Mouse (Mus musculus): ENCODE results near the gene Psmc1. TPM values are rescaled to one million over a fixed set of nuclear protein-coding genes. Genes with fewer than 3 reads are reported as not detected.
A peak's percentile ranks its signal among the peaks of the same experiment; 100 is the strongest.

Gene Psmc1
- polyA plus RNA-seq (2015; fragmentation: Nextera tagmentation; extraction: Ambion mirVana): 275 and 276 TPM in 2 replicates

GRCm38 (mm10) chr12:100109986-100110696, at the start of gene Psmc1:
Gene Psmc1, plus strand, starts transcription at chr12:100110154.
- Histone ChIP-seq H3K27me3 (replicated peaks; ENCODE audit: control insufficient read depth, insufficient read depth, low read length) (0 out of 2 replicates have a peak, but pooled peaks cover 2% of the 10 kb centered on the region), H3K27ac (ENCODE audit: low read length) (peak within 1 kb of the TSS; percentile 89), H3K4me2 (ENCODE audit: low read length) (peak within 1 kb of the TSS; percentile 76), H3K4me3 (replicated peaks; ENCODE audit: low read length) (peak within 1 kb of the TSS; percentile 97), H3K4me1 (replicated peaks; ENCODE audit: control insufficient read depth, insufficient read depth, low read length) (peaks cover 15% of the 10 kb centered on the region), H3K9ac (replicated peaks; ENCODE audit: low read depth, low read length) (peak within 1 kb of the TSS; percentile 95), H3K36me3 (ENCODE audit: control insufficient read depth, insufficient read depth) (peaks cover 15% of the 10 kb centered on the region), H3K9me3 (ENCODE audit: control insufficient read depth, low read length) (no peaks in the 10 kb centered on the region)
- peak; percentile 79 for ATAC-seq
- 0% methylated on average over 58 of the region's 58 CpGs for WGBS

GRCm38 (mm10) chr12:100061071-100061470, 48.9 kb upstream of the Psmc1 start:
- no peak for ATAC-seq
- H3K36me3 ChIP-seq (ENCODE audit: control insufficient read depth, insufficient read depth): no peaks in the 10 kb centered on the region
- H3K4me2 ChIP-seq (ENCODE audit: low read length): no peak overlapping the region
- H3K4me1 ChIP-seq (replicated peaks; ENCODE audit: control insufficient read depth, insufficient read depth, low read length): no peaks in the 10 kb centered on the region
- H3K9me3 ChIP-seq (ENCODE audit: control insufficient read depth, low read length): no peaks in the 10 kb centered on the region
- no peak overlapping the region for H3K4me3 ChIP-seq (replicated peaks; ENCODE audit: low read length)
- no peak overlapping the region for H3K9ac ChIP-seq (replicated peaks; ENCODE audit: low read depth, low read length)
- no peaks in the 10 kb centered on the region for H3K27me3 ChIP-seq (replicated peaks; ENCODE audit: control insufficient read depth, insufficient read depth, low read length)
- WGBS: 88% methylated on average over 10 of the region's 10 CpGs
- H3K27ac ChIP-seq (ENCODE audit: low read length): no peak overlapping the region

- Histone ChIP-seq H3K9ac (replicated peaks; ENCODE audit: low read depth, low read length) (no peak overlapping the region), H3K4me2 (ENCODE audit: low read length) (no peak overlapping the region), H3K4me3 (replicated peaks; ENCODE audit: low read length) (no peak overlapping the region), H3K9me3 (ENCODE audit: control insufficient read depth, low read length) (no peaks in the 10 kb centered on the region), H3K27ac (ENCODE audit: low read length) (no peak overlapping the region), H3K4me1 (replicated peaks; ENCODE audit: control insufficient read depth, insufficient read depth, low read length) (no peaks in the 10 kb centered on the region), H3K36me3 (ENCODE audit: control insufficient read depth, insufficient read depth) (no peaks in the 10 kb centered on the region), H3K27me3 (replicated peaks; ENCODE audit: control insufficient read depth, insufficient read depth, low read length) (no peaks in the 10 kb centered on the region)
- ATAC-seq: no peak
Observed at GRCm38 (mm10) chr12:100061826-100062225, 48.1 kb upstream of the Psmc1 start.

GRCm38 (mm10) chr12:100062584-100062983, 47.4 kb upstream of the Psmc1 start:
- no peaks in the 10 kb centered on the region for H3K4me1 ChIP-seq (replicated peaks; ENCODE audit: control insufficient read depth, insufficient read depth, low read length)
- 78% methylated on average over 3 of the region's 3 CpGs for WGBS
- no peak overlapping the region for H3K4me2 ChIP-seq (ENCODE audit: low read length)
- no peak for ATAC-seq
- no peaks in the 10 kb centered on the region for H3K27me3 ChIP-seq (replicated peaks; ENCODE audit: control insufficient read depth, insufficient read depth, low read length)
- H3K36me3 ChIP-seq (ENCODE audit: control insufficient read depth, insufficient read depth): no peaks in the 10 kb centered on the region
- no peaks in the 10 kb centered on the region for H3K9me3 ChIP-seq (ENCODE audit: control insufficient read depth, low read length)
- no peak overlapping the region for H3K4me3 ChIP-seq (replicated peaks; ENCODE audit: low read length)
- H3K9ac ChIP-seq (replicated peaks; ENCODE audit: low read depth, low read length): no peak overlapping the region
- H3K27ac ChIP-seq (ENCODE audit: low read length): no peak overlapping the region

- 80% methylated on average over 3 of the region's 3 CpGs for WGBS
- H3K9me3 ChIP-seq (ENCODE audit: control insufficient read depth, low read length): no peaks in the 10 kb centered on the region
- H3K27ac ChIP-seq (ENCODE audit: low read length): no peak overlapping the region
- H3K9ac ChIP-seq (replicated peaks; ENCODE audit: low read depth, low read length): no peak overlapping the region
- no peak overlapping the region for H3K4me2 ChIP-seq (ENCODE audit: low read length)
- H3K27me3 ChIP-seq (replicated peaks; ENCODE audit: control insufficient read depth, insufficient read depth, low read length): no peaks in the 10 kb centered on the region
- no peak overlapping the region for H3K4me3 ChIP-seq (replicated peaks; ENCODE audit: low read length)
- no peak for ATAC-seq
- H3K4me1 ChIP-seq (replicated peaks; ENCODE audit: control insufficient read depth, insufficient read depth, low read length): no peaks in the 10 kb centered on the region
- no peaks in the 10 kb centered on the region for H3K36me3 ChIP-seq (ENCODE audit: control insufficient read depth, insufficient read depth)
Observed at GRCm38 (mm10) chr12:100065109-100065508, 44.8 kb upstream of the Psmc1 start.

GRCm38 (mm10) chr12:100067477-100067876, 42.5 kb upstream of the Psmc1 start:
- no peak for ATAC-seq
- Histone ChIP-seq H3K9ac (replicated peaks; ENCODE audit: low read depth, low read length) (no peak overlapping the region), H3K36me3 (ENCODE audit: control insufficient read depth, insufficient read depth) (no peaks in the 10 kb centered on the region), H3K4me2 (ENCODE audit: low read length) (no peak overlapping the region), H3K27ac (ENCODE audit: low read length) (no peak overlapping the region), H3K4me1 (replicated peaks; ENCODE audit: control insufficient read depth, insufficient read depth, low read length) (no peaks in the 10 kb centered on the region), H3K9me3 (ENCODE audit: control insufficient read depth, low read length) (no peaks in the 10 kb centered on the region), H3K27me3 (replicated peaks; ENCODE audit: control insufficient read depth, insufficient read depth, low read length) (no peaks in the 10 kb centered on the region), H3K4me3 (replicated peaks; ENCODE audit: low read length) (no peak overlapping the region)
- 92% methylated on average over 5 of the region's 5 CpGs for WGBS

GRCm38 (mm10) chr12:100073201-100073672, 36.7 kb upstream of the Psmc1 start:
- no peaks in the 10 kb centered on the region for H3K9me3 ChIP-seq (ENCODE audit: control insufficient read depth, low read length)
- H3K4me1 ChIP-seq (replicated peaks; ENCODE audit: control insufficient read depth, insufficient read depth, low read length): no peaks in the 10 kb centered on the region
- 41% methylated on average over 4 of the region's 4 CpGs for WGBS
- ATAC-seq: no peak
- H3K9ac ChIP-seq (replicated peaks; ENCODE audit: low read depth, low read length): no peak overlapping the region
- no peaks in the 10 kb centered on the region for H3K36me3 ChIP-seq (ENCODE audit: control insufficient read depth, insufficient read depth)
- no peak overlapping the region for H3K4me3 ChIP-seq (replicated peaks; ENCODE audit: low read length)
- H3K4me2 ChIP-seq (ENCODE audit: low read length): no peak overlapping the region
- H3K27ac ChIP-seq (ENCODE audit: low read length): no peak overlapping the region
- no peaks in the 10 kb centered on the region for H3K27me3 ChIP-seq (replicated peaks; ENCODE audit: control insufficient read depth, insufficient read depth, low read length)

- H3K27ac ChIP-seq (ENCODE audit: low read length): no peak overlapping the region; the same call in 1 of the 2 replicates
- no peak overlapping the region for H3K4me3 ChIP-seq (replicated peaks; ENCODE audit: low read length)
- H3K27me3 ChIP-seq (replicated peaks; ENCODE audit: control insufficient read depth, insufficient read depth, low read length): no peaks in the 10 kb centered on the region
- no peaks in the 10 kb centered on the region for H3K36me3 ChIP-seq (ENCODE audit: control insufficient read depth, insufficient read depth)
- H3K4me1 ChIP-seq (replicated peaks; ENCODE audit: control insufficient read depth, insufficient read depth, low read length): no peaks in the 10 kb centered on the region
- H3K9me3 ChIP-seq (ENCODE audit: control insufficient read depth, low read length): no peaks in the 10 kb centered on the region
- H3K9ac ChIP-seq (replicated peaks; ENCODE audit: low read depth, low read length): no peak overlapping the region
- no peak overlapping the region for H3K4me2 ChIP-seq (ENCODE audit: low read length)
- 11% methylated on average over 4 of the region's 4 CpGs for WGBS
- peak; percentile 62; the same call in 1 of the 2 replicates for ATAC-seq
Observed at GRCm38 (mm10) chr12:100075715-100076114, 34.2 kb upstream of the Psmc1 start.

GRCm38 (mm10) chr12:100079636-100080286, 30.2 kb upstream of the Psmc1 start:
- no peaks in the 10 kb centered on the region for H3K36me3 ChIP-seq (ENCODE audit: control insufficient read depth, insufficient read depth)
- no peak overlapping the region for H3K9ac ChIP-seq (replicated peaks; ENCODE audit: low read depth, low read length)
- ATAC-seq: no peak
- H3K4me1 ChIP-seq (replicated peaks; ENCODE audit: control insufficient read depth, insufficient read depth, low read length): no peaks in the 10 kb centered on the region
- H3K4me2 ChIP-seq (ENCODE audit: low read length): no peak overlapping the region
- WGBS: 84% methylated on average over 8 of the region's 8 CpGs
- H3K27me3 ChIP-seq (replicated peaks; ENCODE audit: control insufficient read depth, insufficient read depth, low read length): no peaks in the 10 kb centered on the region
- H3K9me3 ChIP-seq (ENCODE audit: control insufficient read depth, low read length): no peaks in the 10 kb centered on the region
- no peak overlapping the region for H3K27ac ChIP-seq (ENCODE audit: low read length)
- H3K4me3 ChIP-seq (replicated peaks; ENCODE audit: low read length): no peak overlapping the region
